Mouse (Mus musculus): ENCODE data around the gene Cetn4. TPM values are rescaled to one million over a fixed set of nuclear protein-coding genes. Genes with fewer than 3 reads are reported as not detected.

Cetn4 gene
- polyA plus RNA-seq, 1 experiment from 2014 or later: 3.3 TPM

GRCm38 (mm10) chr3:37268338-37268737 is 44.2 kb downstream of the Cetn4 start:
- Histone ChIP-seq H3K27me3 (replicated peaks) (no peaks in the 10 kb centered on the region), H3K4me1 (no peaks in the 10 kb centered on the region), H3K4me2 (no peak overlapping the region), H3K4me3 (replicated peaks) (no peak overlapping the region), H3K9ac (replicated peaks) (no peak overlapping the region), H3K27ac (replicated peaks) (no peak overlapping the region), H3K9me3 (replicated peaks) (no peaks in the 10 kb centered on the region), H3K36me3 (no peaks in the 10 kb centered on the region)
- 87% methylated on average over 11 of the region's 11 CpGs for WGBS
- ATAC-seq (ENCODE audit: low FRiP score): no peak

GRCm38 (mm10) chr3:37259331-37259999 is 53.0 kb downstream of the Cetn4 start:
- Histone ChIP-seq H3K27ac (replicated peaks) (no peak overlapping the region), H3K9ac (replicated peaks) (no peak overlapping the region), H3K36me3 (no peaks in the 10 kb centered on the region), H3K9me3 (replicated peaks) (no peaks in the 10 kb centered on the region), H3K27me3 (replicated peaks) (no peaks in the 10 kb centered on the region), H3K4me2 (no peak overlapping the region), H3K4me1 (no peaks in the 10 kb centered on the region), H3K4me3 (replicated peaks) (no peak overlapping the region)
- WGBS: 63% methylated on average over 10 of the region's 10 CpGs
- ATAC-seq (ENCODE audit: low FRiP score): no peak

- 91% methylated on average over 15 of the region's 15 CpGs for WGBS
- ATAC-seq (ENCODE audit: low FRiP score): no peak
These were observed 54.7 kb downstream of the Cetn4 start for GRCm38 (mm10) chr3:37257776-37258175.

More at GRCm38 (mm10) chr3:37257776-37258175, 54.7 kb downstream of the Cetn4 start:
- no peak overlapping the region for H3K27ac ChIP-seq (replicated peaks)
- no peaks in the 10 kb centered on the region for H3K9me3 ChIP-seq (replicated peaks)
- no peak overlapping the region for H3K4me2 ChIP-seq
- H3K4me1 ChIP-seq: no peaks in the 10 kb centered on the region
- no peak overlapping the region for H3K9ac ChIP-seq (replicated peaks)
- H3K36me3 ChIP-seq: no peaks in the 10 kb centered on the region
- H3K27me3 ChIP-seq (replicated peaks): no peaks in the 10 kb centered on the region
- no peak overlapping the region for H3K4me3 ChIP-seq (replicated peaks)

Other genes with a start within 250 kb of the Cetn4 start
- 0.49 TPM in 1 of 2 replicates, not detected in the other for gene Adad1, start 249.2 kb downstream of the Cetn4 start, polyA plus RNA-seq (2015; fragmentation: Nextera tagmentation; extraction: Ambion mirVana)
- 0.23 and 0.68 TPM in 2 replicates for gene Il2, start 186.7 kb downstream of the Cetn4 start, polyA plus RNA-seq (2015; fragmentation: Nextera tagmentation; extraction: Ambion mirVana)
- gene Il21, start 80.1 kb downstream of the Cetn4 start, polyA plus RNA-seq (2015; fragmentation: Nextera tagmentation; extraction: Ambion mirVana): not detected in 2 replicates
- gene Bbs12, start 154 bp downstream of the Cetn4 start, polyA plus RNA-seq (2015; fragmentation: Nextera tagmentation; extraction: Ambion mirVana): 4.4 and 4.7 TPM in 2 replicates
- 0.63 and 1.1 TPM in 2 replicates for gene Fgf2, start 35.6 kb upstream of the Cetn4 start, polyA plus RNA-seq (2015; fragmentation: Nextera tagmentation; extraction: Ambion mirVana)
- 29.5 and 31.7 TPM in 2 replicates for gene Spata5, start 107.2 kb upstream of the Cetn4 start, polyA plus RNA-seq (2015; fragmentation: Nextera tagmentation; extraction: Ambion mirVana)
- 9.3 and 10.5 TPM in 2 replicates for gene Nudt6, start 107.5 kb upstream of the Cetn4 start, polyA plus RNA-seq (2015; fragmentation: Nextera tagmentation; extraction: Ambion mirVana)